Mouse (Mus musculus): Measurements from ENCODE around the gene Banf2.

Banf2 gene

GRCm38 (mm10) chr2:144107810-144108209, 75.0 kb downstream of the Banf2 start:
- no peak for DNase-seq

- no peak for DNase-seq
Observed at GRCm38 (mm10) chr2:144108376-144108775, 75.5 kb downstream of the Banf2 start.

GRCm38 (mm10) chr2:144111966-144112365, 79.1 kb downstream of the Banf2 start:
- DNase-seq, result no peak

- no peak for DNase-seq
Observed at GRCm38 (mm10) chr2:144112666-144113065, 79.8 kb downstream of the Banf2 start.

- no peak for DNase-seq
Observed at GRCm38 (mm10) chr2:144118061-144118460, 85.2 kb downstream of the Banf2 start.

GRCm38 (mm10) chr2:144120186-144120823, 87.4 kb downstream of the Banf2 start:
- no peak for DNase-seq

- no peak for DNase-seq
Observed at GRCm38 (mm10) chr2:144122068-144122467, 89.2 kb downstream of the Banf2 start.

All from thymus, adult 18-20 months (tissue).